Mouse (Mus musculus) neural tube, embryonic 11.5 days (tissue): ENCODE measurements around the gene Crb1. TPM values are rescaled to one million over a fixed set of nuclear protein-coding genes. Genes with fewer than 3 reads are reported as not detected.
A peak's percentile ranks its signal among the peaks of the same experiment; 100 is the strongest.

Source experiments
- ATAC-seq: fragments of 200-750 bp; cut with Nextera tagmentation; 2 replicates; pipeline ENCODE4 v1.8.0; 2017; ENCODE audit warnings: moderate number of reproducible peaks, mild to moderate bottlenecking, moderate TSS enrichment, moderate library complexity; ENCODE audit not compliant: insufficient read depth, low FRiP score, low TSS enrichment
- DNase-seq: peaks from one replicate; pipeline ENCODE4 v3.0.0-alpha.2; 2015; ENCODE audit warnings: low spot score
- H3K27ac ChIP-seq: fragments of 300-500 bp; sonication (generic); 2 replicates; pipeline ENCODE4 v1.5.1; 2014; ENCODE audit warnings: low read depth, mild to moderate bottlenecking, low read length
- H3K27me3 ChIP-seq: fragments of 300-500 bp; sonication (generic); 2 replicates; pipeline ENCODE4 v1.6.1; 2014; ENCODE audit warnings: mild to moderate bottlenecking, low read length, mixed read lengths; ENCODE audit not compliant: control insufficient read depth, insufficient read depth
- H3K36me3 ChIP-seq: fragments of 300-500 bp; sonication (generic); 2 replicates; pipeline ENCODE4 v1.6.1; 2014; ENCODE audit warnings: mild to moderate bottlenecking, low read length, moderate library complexity, mixed read lengths; ENCODE audit not compliant: control insufficient read depth, insufficient read depth
- H3K4me1 ChIP-seq: fragments of 300-500 bp; sonication (generic); 2 replicates; pipeline ENCODE4 v1.6.1; 2014; ENCODE audit warnings: low read length, mixed read lengths; ENCODE audit not compliant: control insufficient read depth, insufficient read depth
- H3K4me2 ChIP-seq: fragments of 300-500 bp; sonication (generic); 2 replicates; pipeline ENCODE4 v1.6.1; 2014; ENCODE audit warnings: low read depth, mild to moderate bottlenecking, moderate library complexity
- H3K4me3 ChIP-seq: fragments of 300-500 bp; sonication (generic); 2 replicates; pipeline ENCODE4 v1.5.1; 2014; ENCODE audit warnings: low read depth, low read length
- H3K9ac ChIP-seq: fragments of 300-500 bp; sonication (generic); 2 replicates; pipeline ENCODE4 v1.6.1; 2014; ENCODE audit warnings: mild to moderate bottlenecking, low read length
- H3K9me3 ChIP-seq: fragments of 300-500 bp; sonication (generic); 2 replicates; pipeline ENCODE4 v1.6.1; 2016; ENCODE audit warnings: low read length; ENCODE audit not compliant: control insufficient read depth
- WGBS: fragments of 180-500 bp; shearing (Covaris S2); extraction: QIAGEN DNeasy Blood & Tissue Kit; methylation state at CpG from one replicate; pipeline ENCODE4 v1.1.7; 2014; 5-methylcytosine and 5-hydroxymethylcytosine counted together
- polyA plus RNA-seq: library from polyadenylated mRNA; unstranded; fragments of >200 nt; fragmentation: Nextera tagmentation; extraction: Ambion mirVana; gene quantifications from 2 replicates; pipeline ENCODE4 v1.2.1, GENCODE M21; 2014

Gene Crb1
- polyA plus RNA-seq, 1 experiment from 2014 or later, result 2.3 TPM

GRCm38 (mm10) chr1:139346602-139347371 is 30.1 kb downstream of the Crb1 start:
- 70% methylated on average over 11 of the region's 11 CpGs for WGBS
- H3K4me2 ChIP-seq, result no peak overlapping the region
- H3K4me1 ChIP-seq, result no peaks in the 10 kb centered on the region
- no peak overlapping the region for H3K9ac ChIP-seq
- no peaks in the 10 kb centered on the region for H3K27me3 ChIP-seq
- ATAC-seq (peak; percentile 49; the same call in 1 of the 2 replicates), DNase-seq (no peak)
- no peak overlapping the region for H3K4me3 ChIP-seq
- H3K9me3 ChIP-seq, result no peaks in the 10 kb centered on the region
- H3K27ac ChIP-seq, result 0 out of 2 replicates have a peak overlapping the region, but pooled peaks have one; percentile 34
- no peaks in the 10 kb centered on the region for H3K36me3 ChIP-seq

- Histone ChIP-seq H3K9ac (no peak overlapping the region), H3K36me3 (no peaks in the 10 kb centered on the region), H3K27me3 (no peaks in the 10 kb centered on the region), H3K9me3 (no peaks in the 10 kb centered on the region), H3K27ac (no peak overlapping the region), H3K4me3 (no peak overlapping the region), H3K4me2 (no peak overlapping the region), H3K4me1 (no peaks in the 10 kb centered on the region)
- DNase-seq, result peak; percentile 23
- 70% methylated on average over 6 of the region's 6 CpGs for WGBS
- ATAC-seq, result no peak
These were observed 30.8 kb downstream of the Crb1 start for GRCm38 (mm10) chr1:139346030-139346601.

GRCm38 (mm10) chr1:139340178-139340859 is 36.6 kb downstream of the Crb1 start:
- DNase-seq (no peak), ATAC-seq (peak; percentile 61; the same call in 1 of the 2 replicates)
- no peaks in the 10 kb centered on the region for H3K27me3 ChIP-seq
- WGBS, result 3% methylated on average over 1 of the region's 2 CpGs
- no peak overlapping the region for H3K4me2 ChIP-seq
- H3K9me3 ChIP-seq, result no peaks in the 10 kb centered on the region
- H3K4me1 ChIP-seq, result no peaks in the 10 kb centered on the region
- no peak overlapping the region for H3K9ac ChIP-seq
- H3K4me3 ChIP-seq, result no peak overlapping the region
- H3K27ac ChIP-seq, result no peak overlapping the region
- H3K36me3 ChIP-seq, result no peaks in the 10 kb centered on the region

- no peak for DNase-seq
- Histone ChIP-seq H3K4me1 (no peaks in the 10 kb centered on the region), H3K36me3 (no peaks in the 10 kb centered on the region), H3K9me3 (no peaks in the 10 kb centered on the region), H3K27ac (no peak overlapping the region), H3K27me3 (no peaks in the 10 kb centered on the region), H3K4me3 (no peak overlapping the region), H3K4me2 (no peak overlapping the region), H3K9ac (no peak overlapping the region)
- WGBS, result 79% methylated on average over 2 of the region's 2 CpGs
- ATAC-seq, result no peak
These were observed 39.9 kb downstream of the Crb1 start for GRCm38 (mm10) chr1:139336997-139337396.

- no peak overlapping the region for H3K4me2 ChIP-seq
These were observed 48.1 kb downstream of the Crb1 start for GRCm38 (mm10) chr1:139328811-139329210.

GRCm38 (mm10) chr1:139328286-139328685 is 48.6 kb downstream of the Crb1 start:
- no peak for ATAC-seq
- Histone ChIP-seq H3K27me3 (no peaks in the 10 kb centered on the region), H3K4me1 (no peaks in the 10 kb centered on the region), H3K9ac (no peak overlapping the region), H3K4me2 (no peak overlapping the region), H3K36me3 (no peaks in the 10 kb centered on the region), H3K9me3 (no peaks in the 10 kb centered on the region), H3K4me3 (no peak overlapping the region), H3K27ac (no peak overlapping the region)
- no peak for DNase-seq
- WGBS, result 86% methylated on average over 5 of the region's 5 CpGs

More at GRCm38 (mm10) chr1:139328811-139329210, 48.1 kb downstream of the Crb1 start:
- no peak overlapping the region for H3K9ac ChIP-seq
- H3K4me1 ChIP-seq, result no peaks in the 10 kb centered on the region
- no peaks in the 10 kb centered on the region for H3K27me3 ChIP-seq
- DNase-seq (no peak), ATAC-seq (no peak)
- no peak overlapping the region for H3K4me3 ChIP-seq
- H3K9me3 ChIP-seq, result no peaks in the 10 kb centered on the region
- no peak overlapping the region for H3K27ac ChIP-seq
- WGBS, result 93% methylated on average over 1 of the region's 1 CpGs
- no peaks in the 10 kb centered on the region for H3K36me3 ChIP-seq

GRCm38 (mm10) chr1:139325378-139325777 is 51.5 kb downstream of the Crb1 start:
- Histone ChIP-seq H3K36me3 (no peaks in the 10 kb centered on the region), H3K4me1 (no peaks in the 10 kb centered on the region), H3K9me3 (no peaks in the 10 kb centered on the region), H3K9ac (no peak overlapping the region), H3K4me3 (no peak overlapping the region), H3K27me3 (no peaks in the 10 kb centered on the region), H3K27ac (no peak overlapping the region), H3K4me2 (no peak overlapping the region)
- no peak for ATAC-seq
- DNase-seq, result no peak
- 77% methylated on average over 2 of the region's 2 CpGs for WGBS

GRCm38 (mm10) chr1:139319798-139320197 is 57.1 kb downstream of the Crb1 start:
- 28% methylated on average over 6 of the region's 6 CpGs for WGBS

More at GRCm38 (mm10) chr1:139319798-139320197, 57.1 kb downstream of the Crb1 start:
- ATAC-seq (no peak; the same call in 1 of the 2 replicates), DNase-seq (no peak)
- Histone ChIP-seq H3K9ac (no peak overlapping the region), H3K4me1 (no peaks in the 10 kb centered on the region), H3K27ac (no peak overlapping the region), H3K4me3 (no peak overlapping the region), H3K36me3 (no peaks in the 10 kb centered on the region), H3K4me2 (no peak overlapping the region), H3K27me3 (no peaks in the 10 kb centered on the region), H3K9me3 (no peaks in the 10 kb centered on the region)
